Mouse (Mus musculus) thymus, adult 2 months (tissue): ENCODE results near the gene Clca3a2. TPM values are rescaled to one million over a fixed set of nuclear protein-coding genes. Genes with fewer than 3 reads are reported as not detected.
"Not testable (repeated sequence)": the region's sequence is repeated elsewhere in the genome, so short reads cannot be mapped to it uniquely, and the experiment has no call there.

Source experiments
- DNase-seq: peaks from one replicate; pipeline ENCODE4 v3.0.0; 2021
- H3K27ac ChIP-seq: fragments of 200-500 bp; 2 replicates; pipeline ENCODE4 v1.5.1; 2012; ENCODE audit warnings: low read length, control low read depth; ENCODE audit not compliant: control insufficient read depth, insufficient read depth
- H3K27me3 ChIP-seq: fragments of 200-500 bp; 2 replicates; pipeline ENCODE4 v1.6.1; 2012; ENCODE audit warnings: mild to moderate bottlenecking, low read length, moderate library complexity, mixed read lengths; ENCODE audit not compliant: control insufficient read depth, insufficient read depth
- H3K36me3 ChIP-seq: fragments of 200-500 bp; 2 replicates; pipeline ENCODE4 v1.6.1; 2012; ENCODE audit warnings: mild to moderate bottlenecking, low read length, moderate library complexity; ENCODE audit not compliant: control insufficient read depth, insufficient read depth
- H3K4me1 ChIP-seq: fragments of 200-500 bp; replicated peaks from 2 replicates; pipeline ENCODE4 v1.6.1; 2012; ENCODE audit warnings: low read length; ENCODE audit not compliant: control insufficient read depth, insufficient read depth
- H3K4me3 ChIP-seq: fragments of 200-500 bp; 2 replicates; pipeline ENCODE4 v1.5.1; 2012; ENCODE audit warnings: mild to moderate bottlenecking, low read length, control low read depth, moderate library complexity; ENCODE audit not compliant: control insufficient read depth, insufficient read depth
- CTCF ChIP-seq: fragments of 200-500 bp; IDR thresholded peaks from 2 replicates; pipeline ENCODE4 v1.5.1; 2012; ENCODE audit warnings: mild to moderate bottlenecking, control low read depth, low read length, moderate library complexity, borderline replicate concordance; ENCODE audit not compliant: control insufficient read depth, poor library complexity, insufficient read depth; ENCODE audit errors: extremely low read depth
- POLR2A ChIP-seq: fragments of 200-500 bp; IDR thresholded peaks from 2 replicates; pipeline ENCODE4 v1.6.1; 2012; ENCODE audit warnings: mild to moderate bottlenecking, low read length, control low read depth, moderate library complexity; ENCODE audit not compliant: control insufficient read depth, poor library complexity, insufficient read depth; ENCODE audit errors: extremely low read depth
- WGBS: fragments of 180-500 bp; shearing (Covaris S2); methylation state at CpG from one replicate; pipeline ENCODE4 v1.1.7; 2018; 5-methylcytosine and 5-hydroxymethylcytosine counted together
- polyA plus RNA-seq: library from polyadenylated mRNA; depleted of rRNA; stranded (reverse); fragments of >200 nt; gene quantifications from 2 replicates; pipeline ENCODE4 v1.2.3, GENCODE M21; 2012; rRNA removed

Clca3a2 gene
- polyA plus RNA-seq, 1 experiment = 10.1 TPM

DNA sequence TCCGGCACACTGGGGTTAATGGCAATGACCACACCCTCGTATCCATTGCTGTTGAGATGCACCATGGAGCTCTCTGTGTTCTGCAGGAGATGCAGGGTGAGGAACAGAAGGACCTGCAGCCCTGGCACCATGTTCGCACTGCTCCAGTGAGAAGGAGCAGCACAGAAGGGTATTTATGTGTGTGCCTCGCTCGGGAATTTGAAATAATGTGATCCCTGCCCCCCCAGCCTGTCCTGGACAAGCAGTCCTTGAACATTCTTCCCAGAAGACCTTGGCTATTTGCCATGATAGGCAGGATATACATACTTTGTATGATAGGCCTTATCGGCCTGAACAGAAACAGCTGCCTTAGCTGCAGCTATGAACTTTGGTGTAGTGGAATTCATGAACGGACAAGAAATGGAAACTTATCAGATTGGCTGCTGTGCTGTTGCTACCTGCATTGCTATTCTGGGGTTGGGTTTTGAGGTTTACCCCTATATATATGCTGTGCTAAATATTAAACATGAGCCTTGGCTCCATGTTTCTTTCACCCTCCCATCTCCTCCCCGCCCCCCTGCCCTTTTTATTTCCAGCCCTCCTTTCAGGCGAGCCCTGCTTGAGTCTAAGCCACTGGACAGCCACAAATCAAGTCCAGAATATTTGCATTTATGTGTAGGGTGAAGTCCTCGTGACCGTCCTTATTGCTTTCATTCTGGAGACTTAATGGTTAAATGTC, 58.5 kb downstream of the Clca3a2 start, which contains the start of gene Clca3a1:
Gene Clca3a1 (minus strand): TSS at position 386 of the 718 bp plus-strand sequence.
- Histone ChIP-seq H3K4me3 (no peak within 1 kb of the TSS), H3K4me1 (no peaks in the 10 kb centered on the region), H3K27ac (no peak within 1 kb of the TSS), H3K36me3 (no peaks in the 10 kb centered on the region), H3K27me3 (no peaks in the 10 kb centered on the region)
- 86% methylated on average over 11 of the region's 11 CpGs for WGBS
- DNase-seq = no peak
- no peak for TF ChIP-seq POLR2A
- no peak for TF ChIP-seq CTCF

DNA sequence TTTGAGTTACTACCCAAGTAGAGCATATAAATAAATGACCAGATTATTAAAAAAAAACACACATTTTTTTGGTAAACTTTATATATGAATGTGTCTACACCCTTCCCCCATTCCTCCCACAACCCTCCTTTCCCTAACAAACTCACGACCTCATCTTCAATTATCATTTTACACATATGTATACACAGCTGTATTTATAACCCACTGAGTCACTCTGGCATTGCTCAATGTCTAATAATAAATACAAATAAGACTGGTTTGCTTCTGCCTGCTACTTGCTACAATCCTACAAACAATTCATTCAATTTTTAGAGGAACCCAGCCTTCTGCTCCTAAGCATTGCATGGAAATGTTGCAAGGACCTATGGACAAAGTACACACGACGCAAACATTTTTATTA, 59.6 kb downstream of the Clca3a2 start:
- H3K27ac ChIP-seq = no peak overlapping the region
- whole genome bisulfite sequencing = 94% methylated on average over 3 of the region's 3 CpGs

DNA sequence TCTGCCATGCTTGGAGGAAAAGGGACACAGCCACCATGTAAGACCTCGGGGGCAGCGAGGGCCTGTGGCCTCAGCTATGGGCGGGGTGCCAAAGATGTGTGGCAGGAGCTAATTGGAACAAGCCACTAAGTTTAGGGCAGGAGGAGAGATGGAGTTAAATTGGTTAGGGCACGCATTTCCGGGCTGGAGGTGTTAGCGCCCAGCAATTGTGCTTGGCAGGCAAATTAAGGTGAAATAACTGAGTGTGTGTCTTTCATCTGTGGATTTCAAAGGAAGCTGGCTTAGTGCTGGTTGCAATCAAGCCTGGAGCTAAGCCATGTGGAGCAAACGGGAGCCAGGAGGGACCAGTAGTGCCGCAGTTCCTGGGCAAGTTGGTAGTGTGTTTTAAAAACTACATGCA, 63.2 kb downstream of the Clca3a2 start:
- H3K36me3 ChIP-seq, H3K27me3 ChIP-seq, H3K27ac ChIP-seq, H3K4me3 ChIP-seq, H3K4me1 ChIP-seq, DNase-seq: not testable (repeated sequence)
- WGBS = 92% methylated on average over 8 of the region's 8 CpGs

More for the DNA sequence above, 59.6 kb downstream of the Clca3a2 start:
- no peak for DNase-seq
- no peak overlapping the region for H3K4me3 ChIP-seq
- TF ChIP-seq POLR2A (no peak), CTCF (no peak)
- H3K4me1 ChIP-seq = no peaks in the 10 kb centered on the region
- no peaks in the 10 kb centered on the region for H3K36me3 ChIP-seq
- H3K27me3 ChIP-seq = no peaks in the 10 kb centered on the region

DNA sequence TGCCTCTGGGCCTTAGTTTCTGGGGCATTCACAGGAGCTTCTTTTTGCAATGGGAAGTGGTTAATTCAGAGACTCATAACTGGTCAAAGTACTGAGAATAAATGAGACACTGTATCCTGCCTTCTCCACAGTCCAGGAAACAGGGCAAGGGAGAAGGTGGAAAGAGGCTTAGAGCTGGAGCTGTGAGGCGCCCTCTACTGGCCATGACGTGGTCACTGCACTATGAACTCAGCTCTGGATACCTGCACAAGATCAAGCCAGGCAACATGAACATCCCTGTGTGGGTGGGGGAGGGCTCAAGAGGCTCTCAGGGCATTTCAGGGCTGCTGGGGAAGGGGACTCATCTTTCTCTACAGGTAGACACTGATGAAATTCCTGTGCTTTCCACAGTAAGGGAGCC, 66.2 kb downstream of the Clca3a2 start:
- 2% methylated on average over 2 of the region's 2 CpGs for WGBS
- H3K27me3 ChIP-seq = no peaks in the 10 kb centered on the region
- no peak overlapping the region for H3K4me3 ChIP-seq
- H3K27ac ChIP-seq = no peak overlapping the region
- H3K36me3 ChIP-seq = no peaks in the 10 kb centered on the region
- no peaks in the 10 kb centered on the region for H3K4me1 ChIP-seq
- peak; percentile 56; the same call in 1 of the 2 replicates for TF ChIP-seq CTCF
- TF ChIP-seq POLR2A = no peak
- DNase-seq = peak; percentile 22

DNA sequence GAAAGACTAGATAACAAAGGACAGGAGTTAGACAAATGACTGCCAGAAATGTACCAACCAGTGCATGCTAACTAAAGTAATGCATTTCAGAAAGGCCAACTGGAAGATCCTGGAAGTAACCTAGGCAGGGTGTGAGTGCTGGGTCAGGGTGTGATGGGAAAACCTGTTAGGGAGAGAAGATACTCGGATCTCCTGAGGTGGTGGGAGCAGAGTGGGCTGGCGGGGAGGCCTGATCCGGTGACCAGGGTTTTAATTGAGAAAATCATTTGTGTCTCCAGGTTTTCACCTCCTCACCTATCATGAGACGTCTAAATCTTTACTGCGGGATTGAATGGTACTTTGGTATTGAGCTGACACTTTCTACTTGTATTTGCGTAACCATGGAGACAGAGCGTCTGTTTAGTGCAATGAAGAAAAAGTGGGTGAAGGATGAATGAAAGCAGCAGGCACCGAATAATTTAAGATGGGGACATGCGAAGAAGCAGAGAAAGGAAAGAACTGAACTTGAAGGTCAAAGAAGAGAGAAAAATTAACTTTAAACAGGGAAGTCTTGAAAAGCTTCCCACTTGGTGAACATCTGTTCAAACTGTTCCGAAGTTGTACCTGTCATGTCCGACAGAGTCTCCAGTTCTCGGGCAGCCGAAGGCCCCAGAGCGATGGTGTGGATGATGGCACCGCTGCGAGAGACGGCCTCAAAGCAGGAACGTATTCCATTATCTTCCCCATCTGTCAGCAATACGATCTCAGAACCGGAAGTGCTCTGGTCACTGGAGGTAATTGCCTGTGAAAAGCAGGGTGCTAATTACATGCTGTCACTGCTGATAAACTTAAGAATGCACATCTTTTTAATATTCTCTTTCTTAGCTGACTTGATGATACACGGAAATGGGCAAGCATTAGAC, 70.0 kb downstream of the Clca3a2 start:
- WGBS = 82% methylated on average over 21 of the region's 21 CpGs
- not testable (repeated sequence) for DNase-seq, H3K36me3 ChIP-seq, H3K4me1 ChIP-seq, H3K4me3 ChIP-seq, H3K27ac ChIP-seq, H3K27me3 ChIP-seq

DNA sequence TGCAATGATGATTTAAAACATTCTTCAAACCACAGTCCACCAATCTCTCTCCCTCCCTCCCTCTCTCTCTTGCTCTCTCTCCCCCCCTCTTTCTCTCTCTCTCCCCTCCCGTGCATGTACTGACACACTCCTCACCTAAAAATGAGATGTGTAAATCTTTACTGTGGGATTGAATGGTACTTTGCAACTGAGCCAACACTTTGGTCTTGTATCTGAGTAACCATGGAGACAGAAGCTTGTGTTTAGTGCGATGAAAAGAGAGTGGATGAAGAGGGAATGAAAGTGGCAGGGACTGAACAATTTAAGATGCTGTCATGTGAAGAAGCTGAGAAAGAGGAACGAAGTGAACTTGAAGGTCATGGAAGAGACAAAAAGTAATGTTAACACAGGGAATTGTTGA, 71.6 kb downstream of the Clca3a2 start:
- DNase-seq, H3K27me3 ChIP-seq, H3K36me3 ChIP-seq, H3K27ac ChIP-seq, H3K4me1 ChIP-seq, H3K4me3 ChIP-seq: not testable (repeated sequence)
- 51% methylated on average over 3 of the region's 3 CpGs for WGBS

Other genes with a start within 250 kb of the Clca3a2 start
- gene Hs2st1, start 249.3 kb downstream of the Clca3a2 start, polyA plus RNA-seq = 7.8 and 8.2 TPM in 2 replicates
- gene Selenof, start 249.2 kb downstream of the Clca3a2 start, polyA plus RNA-seq = 113 and 129 TPM in 2 replicates
- gene Sh3glb1, start 99.2 kb downstream of the Clca3a2 start, polyA plus RNA-seq = 31.6 and 34.4 TPM in 2 replicates
- 1.0 and 1.2 TPM in 2 replicates for gene Clca3a1, start 58.5 kb downstream of the Clca3a2 start, polyA plus RNA-seq
- 0.40 and 0.51 TPM in 2 replicates for gene Clca3b, start 29.9 kb upstream of the Clca3a2 start, polyA plus RNA-seq
- 0.08 and 0.12 TPM in 2 replicates for gene Clca4b, start 113.0 kb upstream of the Clca3a2 start, polyA plus RNA-seq
- gene Clca4a, start 155.6 kb upstream of the Clca3a2 start, polyA plus RNA-seq = 0.03 and 0.05 TPM in 2 replicates
- 0.47 TPM in 2 replicates for gene Clca1, start 213.3 kb upstream of the Clca3a2 start, polyA plus RNA-seq